Mouse (Mus musculus) bone marrow, adult 2 months (tissue): ENCODE results near the gene Ppp2ca. TPM values are rescaled to one million over a fixed set of nuclear protein-coding genes. Genes with fewer than 3 reads are reported as not detected.
A peak's percentile ranks its signal among the peaks of the same experiment; 100 is the strongest.

ENCODE experiments used
- H3K27ac ChIP-seq: fragments of 200-500 bp; 2 replicates; pipeline ENCODE4 v1.5.1; 2012; ENCODE audit warnings: low read depth, mild to moderate bottlenecking, control low read depth, inconsistent platforms, low read length; ENCODE audit not compliant: control insufficient read depth, poor library complexity, insufficient read depth
- H3K4me1 ChIP-seq: fragments of 200-500 bp; 2 replicates; pipeline ENCODE4 v1.6.1; 2011; ENCODE audit warnings: low read length; ENCODE audit not compliant: control insufficient read depth, insufficient read depth
- H3K4me3 ChIP-seq: fragments of 200-500 bp; replicated peaks from 2 replicates; pipeline ENCODE3; 2011; ENCODE audit warnings: mild to moderate bottlenecking, low read depth, low read length, control low read depth; ENCODE audit not compliant: control insufficient read depth
- CTCF ChIP-seq: fragments of 200-500 bp; IDR thresholded peaks from 2 replicates; pipeline ENCODE4 v1.5.1; 2011; ENCODE audit warnings: low read length, control low read depth; ENCODE audit not compliant: control insufficient read depth, insufficient read depth
- POLR2A ChIP-seq: fragments of 200-500 bp; IDR thresholded peaks from 2 replicates; pipeline ENCODE4 v1.6.1; 2011; ENCODE audit warnings: low read depth, mild to moderate bottlenecking, control low read depth, low read length, borderline replicate concordance; ENCODE audit not compliant: control insufficient read depth
- WGBS: fragments of 180-500 bp; shearing (Covaris S2); methylation state at CpG from one replicate; pipeline ENCODE4 v1.1.7; 2018; 5-methylcytosine and 5-hydroxymethylcytosine counted together
- polyA plus RNA-seq: library from polyadenylated mRNA; stranded (reverse); fragments of >200 nt; gene quantifications from 2 replicates; pipeline ENCODE4 v1.2.4, GENCODE M21; 2011; ENCODE audit warnings: low replicate concordance; ENCODE audit not compliant: missing spikeins, insufficient read depth, insufficient read length

The Ppp2ca gene
- polyA plus RNA-seq, 1 experiment, result 38.0 TPM

GRCm38 (mm10) chr11:52080656-52081055 is 17.8 kb upstream of the Ppp2ca start:
- WGBS, result 84% methylated on average over 2 of the region's 2 CpGs
- no peak for TF ChIP-seq POLR2A
- TF ChIP-seq CTCF, result no peak
- Histone ChIP-seq H3K4me1 (peaks cover 10% of the 10 kb centered on the region), H3K4me3 (no peak overlapping the region), H3K27ac (no peak overlapping the region)

GRCm38 (mm10) chr11:52085857-52086203 is 12.7 kb upstream of the Ppp2ca start:
- peaks cover 1% of the 10 kb centered on the region for H3K4me1 ChIP-seq
- no peak overlapping the region for H3K27ac ChIP-seq
- H3K4me3 ChIP-seq, result no peak overlapping the region
- TF ChIP-seq POLR2A, result no peak
- 78% methylated on average over 4 of the region's 4 CpGs for WGBS

- H3K4me1 ChIP-seq, result peaks cover 1% of the 10 kb centered on the region
- WGBS, result 51% methylated on average over 9 of the region's 9 CpGs
- TF ChIP-seq POLR2A, result no peak
- TF ChIP-seq CTCF, result no peak
- no peak overlapping the region for H3K27ac ChIP-seq
- H3K4me3 ChIP-seq, result no peak overlapping the region
These were observed 12.1 kb upstream of the Ppp2ca start for GRCm38 (mm10) chr11:52086204-52086864.

GRCm38 (mm10) chr11:52089291-52089690 is 9.2 kb upstream of the Ppp2ca start:
- peaks cover 1% of the 10 kb centered on the region for H3K4me1 ChIP-seq
- 82% methylated on average over 8 of the region's 8 CpGs for WGBS
- H3K27ac ChIP-seq, result no peak overlapping the region
- no peak for TF ChIP-seq CTCF
- no peak for TF ChIP-seq POLR2A
- H3K4me3 ChIP-seq, result no peak overlapping the region

GRCm38 (mm10) chr11:52091261-52091660 is 7.2 kb upstream of the Ppp2ca start:
- Histone ChIP-seq H3K4me3 (no peak overlapping the region), H3K4me1 (peaks cover 1% of the 10 kb centered on the region), H3K27ac (no peak overlapping the region)
- TF ChIP-seq POLR2A (no peak), CTCF (no peak)
- WGBS, result 84% methylated on average over 9 of the region's 9 CpGs

GRCm38 (mm10) chr11:52094568-52094967 is 3.9 kb upstream of the Ppp2ca start:
- Histone ChIP-seq H3K4me1 (peaks cover 2% of the 10 kb centered on the region; the same call in 1 of the 2 replicates), H3K4me3 (no peak overlapping the region), H3K27ac (no peak overlapping the region)
- WGBS, result 74% methylated on average over 5 of the region's 5 CpGs
- TF ChIP-seq CTCF (no peak), POLR2A (no peak)

- WGBS, result 62% methylated on average over 3 of the region's 3 CpGs
- TF ChIP-seq CTCF, result no peak
- TF ChIP-seq POLR2A, result no peak
- no peak overlapping the region for H3K27ac ChIP-seq
- peaks cover 2% of the 10 kb centered on the region; the same call in 1 of the 2 replicates for H3K4me1 ChIP-seq
- H3K4me3 ChIP-seq, result no peak overlapping the region
These were observed 1.5 kb upstream of the Ppp2ca start for GRCm38 (mm10) chr11:52097016-52097415.

- WGBS, result 71% methylated on average over 2 of the region's 2 CpGs
- TF ChIP-seq POLR2A (no peak), CTCF (no peak)
- no peak overlapping the region for H3K4me3 ChIP-seq
- H3K27ac ChIP-seq, result no peak overlapping the region
- peaks cover 2% of the 10 kb centered on the region; the same call in 1 of the 2 replicates for H3K4me1 ChIP-seq
These were observed 885 bp upstream of the Ppp2ca start for GRCm38 (mm10) chr11:52097596-52097995.

GRCm38 (mm10) chr11:52099031-52099761 is 715 bp downstream of the Ppp2ca start:
- H3K4me3 ChIP-seq, result peak overlapping the region; percentile 88
- under 1% methylated on average over 72 of the region's 72 CpGs for WGBS
- peaks cover 2% of the 10 kb centered on the region; the same call in 1 of the 2 replicates for H3K4me1 ChIP-seq
- TF ChIP-seq CTCF (no peak), POLR2A (no peak)
- peak overlapping the region; percentile 99 for H3K27ac ChIP-seq
